Mouse (Mus musculus): ENCODE data around the gene Kndc1. TPM values are rescaled to one million over a fixed set of nuclear protein-coding genes. Genes with fewer than 3 reads are reported as not detected.

Kndc1 gene
- polyA plus RNA-seq, 1 experiment from 2014 or later: 0.11 TPM

- H3K4me1 ChIP-seq: no peaks in the 10 kb centered on the region
- WGBS: 79% methylated on average over 5 of the region's 5 CpGs
- no peak for ATAC-seq (ENCODE audit: low FRiP score, low read depth)
- H3K36me3 ChIP-seq: no peaks in the 10 kb centered on the region
- no peaks in the 10 kb centered on the region for H3K9me3 ChIP-seq
- H3K9ac ChIP-seq: no peak overlapping the region
- H3K27me3 ChIP-seq: 0 out of 2 replicates have a peak, but pooled peaks cover 3% of the 10 kb centered on the region
- H3K27ac ChIP-seq: no peak overlapping the region
- H3K4me3 ChIP-seq: no peak overlapping the region
- no peak overlapping the region for H3K4me2 ChIP-seq (replicated peaks)
Measured at GRCm38 (mm10) chr7:139878122-139878521, 16.4 kb upstream of the Kndc1 start.

- Histone ChIP-seq H3K27me3 (0 out of 2 replicates have a peak, but pooled peaks cover 3% of the 10 kb centered on the region), H3K4me2 (replicated peaks) (no peak overlapping the region), H3K9ac (no peak overlapping the region), H3K9me3 (no peaks in the 10 kb centered on the region), H3K27ac (no peak overlapping the region), H3K4me1 (no peaks in the 10 kb centered on the region), H3K36me3 (no peaks in the 10 kb centered on the region), H3K4me3 (no peak overlapping the region)
- no peak for ATAC-seq (ENCODE audit: low FRiP score, low read depth)
- 57% methylated on average over 6 of the region's 6 CpGs for WGBS
Measured at GRCm38 (mm10) chr7:139878621-139879020, 15.9 kb upstream of the Kndc1 start.

GRCm38 (mm10) chr7:139883545-139883944 lies 11.0 kb upstream of the Kndc1 start:
- Histone ChIP-seq H3K36me3 (no peaks in the 10 kb centered on the region), H3K4me2 (replicated peaks) (no peak overlapping the region), H3K9me3 (no peaks in the 10 kb centered on the region), H3K4me3 (no peak overlapping the region), H3K9ac (no peak overlapping the region), H3K27me3 (0 out of 2 replicates have a peak, but pooled peaks cover 3% of the 10 kb centered on the region), H3K4me1 (no peaks in the 10 kb centered on the region), H3K27ac (no peak overlapping the region)
- ATAC-seq (ENCODE audit: low FRiP score, low read depth): no peak
- 84% methylated on average over 4 of the region's 4 CpGs for WGBS

- no peak overlapping the region for H3K9ac ChIP-seq
- H3K27ac ChIP-seq: no peak overlapping the region
- H3K4me2 ChIP-seq (replicated peaks): no peak overlapping the region
- H3K27me3 ChIP-seq: peaks cover 50% of the 10 kb centered on the region
- ATAC-seq (ENCODE audit: low FRiP score, low read depth): no peak
- 73% methylated on average over 5 of the region's 5 CpGs for WGBS
- H3K4me3 ChIP-seq: no peak overlapping the region
- no peaks in the 10 kb centered on the region for H3K36me3 ChIP-seq
- H3K4me1 ChIP-seq: peaks cover 10% of the 10 kb centered on the region
- no peaks in the 10 kb centered on the region for H3K9me3 ChIP-seq
Measured at GRCm38 (mm10) chr7:139891779-139892178, 2.7 kb upstream of the Kndc1 start.

- Histone ChIP-seq H3K9ac (no peak overlapping the region), H3K4me1 (peaks cover 10% of the 10 kb centered on the region), H3K36me3 (no peaks in the 10 kb centered on the region), H3K9me3 (no peaks in the 10 kb centered on the region), H3K4me3 (no peak overlapping the region), H3K4me2 (replicated peaks) (no peak overlapping the region), H3K27me3 (peaks cover 73% of the 10 kb centered on the region), H3K27ac (no peak overlapping the region)
- no peak for ATAC-seq (ENCODE audit: low FRiP score, low read depth)
- 68% methylated on average over 7 of the region's 7 CpGs for WGBS
Measured at GRCm38 (mm10) chr7:139896271-139896670, 1.8 kb downstream of the Kndc1 start.

GRCm38 (mm10) chr7:139896796-139897195 lies 2.3 kb downstream of the Kndc1 start:
- no peaks in the 10 kb centered on the region for H3K9me3 ChIP-seq
- no peak overlapping the region for H3K9ac ChIP-seq
- H3K27ac ChIP-seq: no peak overlapping the region
- H3K36me3 ChIP-seq: no peaks in the 10 kb centered on the region
- no peak for ATAC-seq (ENCODE audit: low FRiP score, low read depth)
- H3K4me1 ChIP-seq: peaks cover 10% of the 10 kb centered on the region
- peaks cover 73% of the 10 kb centered on the region for H3K27me3 ChIP-seq
- no peak overlapping the region for H3K4me2 ChIP-seq (replicated peaks)
- H3K4me3 ChIP-seq: no peak overlapping the region
- WGBS: 82% methylated on average over 7 of the region's 7 CpGs

- 76% methylated on average over 2 of the region's 2 CpGs for WGBS
- H3K27ac ChIP-seq: no peak overlapping the region
- H3K27me3 ChIP-seq: peaks cover 61% of the 10 kb centered on the region
- H3K4me2 ChIP-seq (replicated peaks): no peak overlapping the region
- peaks cover 10% of the 10 kb centered on the region for H3K4me1 ChIP-seq
- no peak overlapping the region for H3K9ac ChIP-seq
- no peaks in the 10 kb centered on the region for H3K9me3 ChIP-seq
- H3K36me3 ChIP-seq: no peaks in the 10 kb centered on the region
- no peak overlapping the region for H3K4me3 ChIP-seq
- no peak for ATAC-seq (ENCODE audit: low FRiP score, low read depth)
Measured at GRCm38 (mm10) chr7:139898606-139899005, 4.1 kb downstream of the Kndc1 start.

GRCm38 (mm10) chr7:139899505-139899904 lies 5.0 kb downstream of the Kndc1 start:
- Histone ChIP-seq H3K27me3 (peaks cover 55% of the 10 kb centered on the region), H3K4me3 (no peak overlapping the region), H3K27ac (no peak overlapping the region), H3K9me3 (no peaks in the 10 kb centered on the region), H3K9ac (no peak overlapping the region), H3K4me2 (replicated peaks) (no peak overlapping the region), H3K4me1 (peaks cover 7% of the 10 kb centered on the region), H3K36me3 (no peaks in the 10 kb centered on the region)
- 85% methylated on average over 7 of the region's 7 CpGs for WGBS
- no peak for ATAC-seq (ENCODE audit: low FRiP score, low read depth)

GRCm38 (mm10) chr7:139900456-139900855 lies 6.0 kb downstream of the Kndc1 start:
- Histone ChIP-seq H3K36me3 (no peaks in the 10 kb centered on the region), H3K4me2 (replicated peaks) (no peak overlapping the region), H3K4me1 (no peaks in the 10 kb centered on the region), H3K27me3 (peaks cover 49% of the 10 kb centered on the region), H3K9me3 (no peaks in the 10 kb centered on the region), H3K9ac (no peak overlapping the region), H3K27ac (no peak overlapping the region), H3K4me3 (no peak overlapping the region)
- ATAC-seq (ENCODE audit: low FRiP score, low read depth): no peak
- 94% methylated on average over 7 of the region's 7 CpGs for WGBS

GRCm38 (mm10) chr7:139900896-139901295 lies 6.4 kb downstream of the Kndc1 start:
- ATAC-seq (ENCODE audit: low FRiP score, low read depth): no peak
- WGBS: 79% methylated on average over 6 of the region's 6 CpGs
- Histone ChIP-seq H3K9ac (no peak overlapping the region), H3K27ac (no peak overlapping the region), H3K9me3 (no peaks in the 10 kb centered on the region), H3K36me3 (no peaks in the 10 kb centered on the region), H3K4me2 (replicated peaks) (no peak overlapping the region), H3K27me3 (peaks cover 46% of the 10 kb centered on the region), H3K4me1 (0 out of 2 replicates have a peak, but pooled peaks cover 2% of the 10 kb centered on the region), H3K4me3 (no peak overlapping the region)

GRCm38 (mm10) chr7:139901981-139902380 lies 7.5 kb downstream of the Kndc1 start:
- WGBS: 32% methylated on average over 1 of the region's 1 CpGs
- no peak overlapping the region for H3K27ac ChIP-seq
- no peaks in the 10 kb centered on the region for H3K9me3 ChIP-seq
- H3K4me2 ChIP-seq (replicated peaks): no peak overlapping the region
- H3K27me3 ChIP-seq: peaks cover 35% of the 10 kb centered on the region
- no peak overlapping the region for H3K4me3 ChIP-seq
- H3K4me1 ChIP-seq: 0 out of 2 replicates have a peak, but pooled peaks cover 6% of the 10 kb centered on the region
- no peaks in the 10 kb centered on the region for H3K36me3 ChIP-seq
- no peak for ATAC-seq (ENCODE audit: low FRiP score, low read depth)
- H3K9ac ChIP-seq: no peak overlapping the region

- Histone ChIP-seq H3K4me2 (replicated peaks) (no peak overlapping the region), H3K9me3 (no peaks in the 10 kb centered on the region), H3K4me3 (no peak overlapping the region), H3K36me3 (no peaks in the 10 kb centered on the region), H3K27me3 (peaks cover 17% of the 10 kb centered on the region), H3K9ac (no peak overlapping the region), H3K4me1 (peaks cover 16% of the 10 kb centered on the region), H3K27ac (no peak overlapping the region)
- ATAC-seq (ENCODE audit: low FRiP score, low read depth): no peak
- WGBS: 36% methylated on average over 6 of the region's 6 CpGs
Measured at GRCm38 (mm10) chr7:139905261-139905660, 10.8 kb downstream of the Kndc1 start.

- no peaks in the 10 kb centered on the region for H3K36me3 ChIP-seq
- WGBS: 6% methylated on average over 6 of the region's 6 CpGs
- peaks cover 16% of the 10 kb centered on the region for H3K4me1 ChIP-seq
- H3K9me3 ChIP-seq: no peaks in the 10 kb centered on the region
- H3K4me2 ChIP-seq (replicated peaks): no peak overlapping the region
- ATAC-seq (ENCODE audit: low FRiP score, low read depth): no peak
- no peak overlapping the region for H3K9ac ChIP-seq
- H3K27me3 ChIP-seq: peaks cover 17% of the 10 kb centered on the region
- H3K27ac ChIP-seq: no peak overlapping the region
- no peak overlapping the region for H3K4me3 ChIP-seq
Measured at GRCm38 (mm10) chr7:139905661-139906060, 11.2 kb downstream of the Kndc1 start.
